Mouse (Mus musculus) thymus, adult 2 months (tissue): ENCODE results near the gene Adam33.

Experiments used
- CTCF ChIP-seq: fragments of 200-500 bp; IDR thresholded peaks from 2 replicates; pipeline ENCODE4 v1.5.1; 2012; ENCODE audit warnings: mild to moderate bottlenecking, control low read depth, low read length, moderate library complexity, borderline replicate concordance; ENCODE audit not compliant: control insufficient read depth, poor library complexity, insufficient read depth; ENCODE audit errors: extremely low read depth
- POLR2A ChIP-seq: fragments of 200-500 bp; IDR thresholded peaks from 2 replicates; pipeline ENCODE4 v1.6.1; 2012; ENCODE audit warnings: mild to moderate bottlenecking, low read length, control low read depth, moderate library complexity; ENCODE audit not compliant: control insufficient read depth, poor library complexity, insufficient read depth; ENCODE audit errors: extremely low read depth

DNA sequence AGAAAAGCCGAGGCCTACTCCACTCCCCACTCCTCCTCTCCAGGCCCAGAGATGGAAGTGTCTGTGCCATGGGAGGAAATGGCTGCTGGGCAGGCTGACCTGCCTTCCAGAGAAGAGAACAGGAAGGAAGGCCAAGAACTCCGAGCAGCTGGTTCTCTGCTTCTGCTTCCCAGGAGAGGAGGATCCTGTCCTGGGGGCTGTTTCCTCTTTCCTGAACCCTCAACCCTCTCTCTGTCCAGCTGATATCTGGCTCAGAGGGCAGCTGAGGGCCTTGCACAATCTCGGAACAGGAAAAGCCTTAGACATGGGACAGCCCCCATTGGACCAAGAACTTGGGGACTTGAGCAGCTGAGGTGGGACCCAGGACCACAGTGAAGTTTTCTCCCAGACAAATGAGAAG is 27.2 kb upstream of the Adam33 start:
- no peak for TF ChIP-seq CTCF
- TF ChIP-seq POLR2A = no peak
